Mouse (Mus musculus): ENCODE results near the gene Nfyc. TPM values are rescaled to one million over a fixed set of nuclear protein-coding genes. Genes with fewer than 3 reads are reported as not detected.

The Nfyc gene
- total and polyA plus RNA-seq, 3 experiments = 33.6 to 51.1 (median 41.0) TPM

GRCm38 (mm10) chr4:120719152-120719551, 112.2 kb downstream of the Nfyc start (continued):
- no peak for TF ChIP-seq RAD21 (IDR thresholded peaks at IDR 0.05; ENCODE audit: low read depth, low read length)
- TF ChIP-seq ELF1 (IDR thresholded peaks at IDR 0.05; ENCODE audit: low read depth, low read length) = 0 out of 2 replicates have a peak, but pooled peaks have one; percentile 24
- TF ChIP-seq MYC (IDR thresholded peaks at IDR 0.05; ENCODE audit: low read depth, low read length) = 0 out of 2 replicates have a peak, but pooled peaks have one; percentile 67
- no peak for TF ChIP-seq NELFE (IDR thresholded peaks at IDR 0.05; ENCODE audit: low read depth, low read length)
- peak; percentile 81 for TF ChIP-seq EP300 (IDR thresholded peaks at IDR 0.05; ENCODE audit: low read length)

- Histone ChIP-seq H3K9me3 (replicated peaks; ENCODE audit: low read length) (no peaks in the 10 kb centered on the region), H3K4me1 (ENCODE audit: control insufficient read depth in 1 of 2, insufficient read depth in 2 of 2) (peaks cover 21 to 35% of the 10 kb centered on the region in 2 experiments), H3K4me2 (ENCODE audit: insufficient read depth, low read depth, poor library complexity, severe bottlenecking) (no peak overlapping the region), H3K79me2 (replicated peaks; ENCODE audit: control insufficient read depth, extremely low read depth, insufficient read depth, poor library complexity, severe bottlenecking) (no peaks in the 10 kb centered on the region), H3K4me3 (replicated peaks in 1 of 3; ENCODE audit: low read depth in 2 of 3, low read length in 2 of 3, poor library complexity in 1 of 3) (no peak overlapping the region), H3K27ac (ENCODE audit: insufficient read depth, low read depth) (no peak overlapping the region), H3K27me3 (replicated peaks) (peaks cover 10% of the 10 kb centered on the region), H3K9ac (ENCODE audit: insufficient read depth, low read depth) (no peak overlapping the region), H3K36me3 (replicated peaks in 1 of 2; ENCODE audit: control insufficient read depth in 1 of 2, insufficient read depth in 1 of 2, low read length in 1 of 2) (no peaks in the 10 kb centered on the region)
- DNase-seq (ENCODE audit: extremely low read depth) = no peak
- dilution Hi-C loops (cut with MboI; ENCODE audit: extremely low pct_ligation_motif_present, extremely low pct_unique_long_range_greater_than_20kb, low sequenced_read_pairs) (no loop called here), in situ Hi-C loops (cut with MboI; ENCODE audit: low pct_ligation_motif_present, low pct_unique_long_range_greater_than_20kb, low sequenced_read_pairs) (no loop called here)
- TF ChIP-seq BHLHE40 (IDR thresholded peaks at IDR 0.05; ENCODE audit: low read depth, low read length) = no peak
- TF ChIP-seq RAD21 (IDR thresholded peaks at IDR 0.05; ENCODE audit: low read depth, low read length) = no peak
- TF ChIP-seq NELFE (IDR thresholded peaks at IDR 0.05; ENCODE audit: low read depth, low read length) = no peak
- no peak for TF ChIP-seq ETS1 (conservative IDR thresholded peaks at IDR 0.05; ENCODE audit: low read depth, low read length)
Observed at GRCm38 (mm10) chr4:120717591-120717990, 113.8 kb downstream of the Nfyc start.

GRCm38 (mm10) chr4:120716765-120717164, 114.6 kb downstream of the Nfyc start:
- in situ Hi-C loops (cut with MboI; ENCODE audit: low pct_ligation_motif_present, low pct_unique_long_range_greater_than_20kb, low sequenced_read_pairs) (no loop called here), dilution Hi-C loops (cut with MboI; ENCODE audit: extremely low pct_ligation_motif_present, extremely low pct_unique_long_range_greater_than_20kb, low sequenced_read_pairs) (no loop called here)
- H3K9ac ChIP-seq (ENCODE audit: insufficient read depth, low read depth) = no peak overlapping the region
- TF ChIP-seq ZNF384 (IDR thresholded peaks at IDR 0.05; ENCODE audit: low read depth, low read length) = no peak
- TF ChIP-seq ZKSCAN1 (IDR thresholded peaks at IDR 0.05; ENCODE audit: borderline replicate concordance, low read depth, low read length) = no peak
- TF ChIP-seq NRF1 (IDR thresholded peaks at IDR 0.05; ENCODE audit: low read depth, low read length) = no peak
- no peak for TF ChIP-seq MAX (IDR thresholded peaks at IDR 0.05; ENCODE audit: low read length)
- TF ChIP-seq BHLHE40 (IDR thresholded peaks at IDR 0.05; ENCODE audit: low read depth, low read length) = no peak
- no peak for TF ChIP-seq CTCF (conservative IDR thresholded peaks at IDR 0.05 in 1 of 2, IDR thresholded peaks at IDR 0.05 in 1 of 2; ENCODE audit: low read depth in 2 of 2, low read length in 2 of 2)
- TF ChIP-seq JUND (conservative IDR thresholded peaks at IDR 0.05; ENCODE audit: low read depth, low read length) = no peak
- TF ChIP-seq USF1 (IDR thresholded peaks at IDR 0.05; ENCODE audit: low read depth, low read length) = no peak
- TF ChIP-seq GABPA (IDR thresholded peaks at IDR 0.05; ENCODE audit: insufficient replicate concordance, low read depth, low read length) = no peak
- no peak for TF ChIP-seq MYC (IDR thresholded peaks at IDR 0.05; ENCODE audit: low read depth, low read length)
- no peak for TF ChIP-seq ETS1 (conservative IDR thresholded peaks at IDR 0.05; ENCODE audit: low read depth, low read length)
- no peak for TF ChIP-seq TCF12 (IDR thresholded peaks at IDR 0.05; ENCODE audit: low read depth, low read length)
- TF ChIP-seq ZC3H11A (IDR thresholded peaks at IDR 0.05; ENCODE audit: low read depth, low read length) = no peak
- TF ChIP-seq CHD1 (IDR thresholded peaks at IDR 0.05; ENCODE audit: low read depth, low read length) = no peak
- TF ChIP-seq TBP (conservative IDR thresholded peaks at IDR 0.05; ENCODE audit: low read depth, low read length) = no peak
- TF ChIP-seq EP300 (IDR thresholded peaks at IDR 0.05; ENCODE audit: low read length) = no peak
- TF ChIP-seq ZMIZ1 (IDR thresholded peaks at IDR 0.05; ENCODE audit: low read depth, low read length) = no peak
- TF ChIP-seq E2F4 (IDR thresholded peaks at IDR 0.05; ENCODE audit: insufficient replicate concordance, low read depth, low read length) = no peak
- no peak for TF ChIP-seq POLR2A (IDR thresholded peaks at IDR 0.05; ENCODE audit: low read depth, low read length)
- no peak for TF ChIP-seq SMC3 (IDR thresholded peaks at IDR 0.05; ENCODE audit: low read depth, low read length)
- H3K4me2 ChIP-seq (ENCODE audit: insufficient read depth, low read depth, poor library complexity, severe bottlenecking) = no peak overlapping the region
- peaks cover 21 to 35% of the 10 kb centered on the region in 2 experiments for H3K4me1 ChIP-seq (ENCODE audit: control insufficient read depth in 1 of 2, insufficient read depth in 2 of 2)
- no peaks in the 10 kb centered on the region for H3K9me3 ChIP-seq (replicated peaks; ENCODE audit: low read length)
- H3K79me2 ChIP-seq (replicated peaks; ENCODE audit: control insufficient read depth, extremely low read depth, insufficient read depth, poor library complexity, severe bottlenecking) = no peaks in the 10 kb centered on the region
- no peak for DNase-seq (ENCODE audit: extremely low read depth)
- no peak overlapping the region for H3K4me3 ChIP-seq (replicated peaks in 1 of 3; ENCODE audit: low read depth in 2 of 3, low read length in 2 of 3, poor library complexity in 1 of 3)
- no peak overlapping the region for H3K27ac ChIP-seq (ENCODE audit: insufficient read depth, low read depth)
- no peaks in the 10 kb centered on the region for H3K36me3 ChIP-seq (replicated peaks in 1 of 2; ENCODE audit: control insufficient read depth in 1 of 2, insufficient read depth in 1 of 2, low read length in 1 of 2)
- peaks cover 16% of the 10 kb centered on the region for H3K27me3 ChIP-seq (replicated peaks)

Data from CH12.LX (cell line).